Mouse (Mus musculus) megakaryocyte, embryonic 14.5 days (primary cell): ENCODE data around the gene Insrr.

Experiments
- FLI1 ChIP-seq: IDR thresholded peaks from 2 replicates; pipeline ENCODE4 v1.6.1; 2012; ENCODE audit warnings: low read length, inconsistent platforms, mixed read lengths
- GATA1 ChIP-seq: IDR thresholded peaks from 3 replicates; pipeline ENCODE4 v1.6.1; 2012; ENCODE audit warnings: mixed read lengths, low read length, inconsistent platforms, borderline replicate concordance

DNA sequence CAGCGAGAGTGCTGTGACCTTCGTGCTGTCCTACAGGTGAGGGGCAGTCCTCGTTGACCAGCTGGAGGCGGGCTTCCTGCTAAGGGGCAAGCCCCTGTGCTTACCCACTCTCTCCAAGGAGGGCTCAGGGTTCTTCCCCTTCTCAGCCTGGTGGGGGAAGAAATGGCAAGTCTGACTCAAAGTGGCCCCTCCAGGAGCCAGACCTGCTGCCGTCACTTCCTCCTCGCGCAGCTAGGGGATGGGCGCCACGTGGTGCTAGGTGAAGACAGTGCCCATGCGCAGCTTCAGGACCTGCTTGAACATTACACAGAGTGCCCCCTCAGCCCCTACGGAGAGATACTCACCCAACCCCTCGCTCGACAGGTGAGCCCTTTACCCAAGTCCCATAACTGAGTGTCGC lies 52.4 kb downstream of the Insrr start:
- no peak for TF ChIP-seq GATA1
- TF ChIP-seq FLI1, result no peak
